Mouse (Mus musculus) G1E-ER4 (cell line): ENCODE results near the gene Znfx1. TPM values are rescaled to one million over a fixed set of nuclear protein-coding genes. Genes with fewer than 3 reads are reported as not detected.

Experiments used
- GATA1 ChIP-seq: IDR thresholded peaks from one replicate; pipeline ENCODE4 v1.8.0; 2012; ENCODE audit warnings: low read length, inconsistent platforms
- polyA plus RNA-seq: library from polyadenylated mRNA; stranded (reverse); fragments of >175 nt; gene quantifications from 2 replicates; pipeline ENCODE4 v1.2.3, GENCODE M21; 2012

The Znfx1 gene
- 2.8 and 4.0 TPM in 2 replicates for polyA plus RNA-seq

- TF ChIP-seq GATA1 = no peak
These were observed at the start of gene Znfx1 for GRCm38 (mm10) chr2:167062965-167063880. Gene Znfx1 (minus strand): TSS chr2:167063015.

GRCm38 (mm10) chr2:167112259-167112658 lies 49.4 kb upstream of the Znfx1 start:
- TF ChIP-seq GATA1 = no peak

DNA sequence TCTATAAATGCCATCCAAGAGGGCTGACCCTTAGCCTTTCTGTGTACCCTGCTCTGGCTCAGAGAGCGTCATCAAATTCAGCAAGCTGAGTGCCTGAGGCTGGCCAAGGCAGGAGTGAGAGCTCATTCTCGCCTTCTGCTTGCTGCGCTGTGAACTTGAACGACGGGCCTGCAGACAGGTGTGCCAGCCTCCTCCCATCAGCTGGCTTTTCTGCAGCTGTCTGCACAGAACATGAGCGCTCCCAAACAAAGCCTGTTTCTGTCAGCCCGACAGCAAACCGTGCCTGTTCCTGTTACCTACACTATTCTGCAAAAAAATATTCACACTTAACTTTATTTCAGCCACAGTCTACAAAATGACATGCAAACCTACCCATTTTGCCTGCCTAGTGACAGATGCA lies 46.7 kb upstream of the Znfx1 start:
- TF ChIP-seq GATA1 = no peak

DNA sequence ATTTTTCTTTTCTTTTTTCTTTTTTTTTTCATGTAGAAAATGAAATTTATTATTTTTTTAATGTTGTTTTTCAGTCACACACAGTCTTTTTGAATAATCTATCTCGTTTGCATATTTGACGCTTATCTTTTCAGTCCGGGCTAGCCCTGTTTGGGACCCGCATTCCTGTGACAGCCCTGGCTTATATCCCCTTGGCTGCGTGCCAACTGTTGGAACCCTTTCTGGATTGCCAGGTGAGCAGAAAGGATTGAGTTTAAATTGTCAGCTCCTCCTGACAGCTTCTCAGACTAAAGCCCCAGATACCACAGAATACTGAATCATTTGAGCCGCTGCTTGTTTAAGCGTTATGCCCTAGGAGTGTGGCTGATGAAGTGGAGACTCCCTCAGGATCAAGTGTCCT lies 40.7 kb upstream of the Znfx1 start:
- no peak for TF ChIP-seq GATA1

DNA sequence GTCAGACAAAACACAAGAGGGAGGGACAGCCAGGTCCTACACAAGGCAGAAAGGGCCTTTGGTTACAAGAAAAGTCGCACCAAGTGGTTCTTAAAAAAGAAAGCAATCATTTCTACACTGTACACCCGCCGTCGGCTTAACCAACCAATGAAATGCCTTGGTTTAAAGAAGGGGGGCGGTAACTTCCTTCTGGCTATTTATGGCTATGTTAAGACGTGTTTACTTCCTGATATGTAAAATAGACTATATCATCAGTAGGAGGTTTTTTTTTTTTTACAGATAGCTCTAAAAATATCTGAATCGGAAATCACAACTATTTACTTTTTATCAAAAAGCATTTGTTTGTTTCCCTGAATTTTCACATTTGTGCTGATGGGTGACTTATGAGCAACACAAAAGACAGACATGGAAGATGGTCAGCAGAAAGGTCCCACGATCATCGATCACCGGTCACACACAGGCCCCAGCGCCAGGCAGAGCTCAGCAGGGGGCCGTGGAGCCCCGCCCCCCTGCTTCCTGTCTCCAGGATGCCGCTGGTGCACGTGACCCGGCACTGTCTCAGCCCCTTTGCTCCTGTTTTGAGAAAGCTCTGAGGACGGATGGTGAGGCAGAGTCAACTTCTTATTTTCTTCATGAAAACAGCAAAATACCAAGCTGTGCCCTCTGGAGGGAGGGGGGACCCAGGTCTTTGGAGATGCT lies 39.1 kb upstream of the Znfx1 start:
- no peak for TF ChIP-seq GATA1

- no peak for TF ChIP-seq GATA1
These were observed 31.9 kb upstream of the Znfx1 start for GRCm38 (mm10) chr2:167094688-167095087.

DNA sequence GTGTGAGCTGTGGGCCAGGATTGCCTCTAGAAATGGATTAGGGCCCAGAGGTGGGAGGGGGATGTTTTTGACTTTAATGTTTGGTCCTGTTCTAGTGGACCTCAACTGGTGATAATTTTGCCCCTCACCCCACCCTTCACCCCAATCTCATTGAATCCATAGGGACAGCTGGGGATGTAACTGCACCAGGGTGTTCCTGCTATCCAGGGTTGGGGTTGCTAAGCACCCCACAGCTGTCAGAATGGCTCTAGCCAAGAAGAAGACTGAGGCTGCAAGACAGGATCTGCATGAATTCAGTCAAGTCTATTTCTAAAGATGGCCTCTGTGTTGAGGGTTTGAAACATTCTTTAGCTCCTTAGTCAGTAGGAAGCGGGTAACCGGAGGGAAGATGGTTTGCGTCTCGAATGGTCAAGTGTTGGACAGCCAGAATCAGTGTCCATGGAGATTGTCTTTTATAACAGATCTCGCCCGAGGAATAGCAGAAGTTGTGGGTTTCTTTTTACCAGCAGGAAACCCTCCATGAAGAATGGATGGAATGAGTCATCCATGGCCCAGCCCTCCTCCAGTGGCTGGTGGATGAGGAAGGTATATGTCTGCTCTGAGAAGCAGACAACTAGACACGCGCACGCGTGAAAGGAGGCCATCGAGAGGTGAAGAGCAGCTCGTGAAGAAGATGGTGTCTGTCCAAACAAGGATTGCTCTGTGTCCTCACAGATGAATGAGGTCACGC lies 30.5 kb upstream of the Znfx1 start:
- TF ChIP-seq GATA1 = no peak

- TF ChIP-seq GATA1 = no peak
These were observed 27.5 kb upstream of the Znfx1 start for GRCm38 (mm10) chr2:167090271-167090670.

DNA sequence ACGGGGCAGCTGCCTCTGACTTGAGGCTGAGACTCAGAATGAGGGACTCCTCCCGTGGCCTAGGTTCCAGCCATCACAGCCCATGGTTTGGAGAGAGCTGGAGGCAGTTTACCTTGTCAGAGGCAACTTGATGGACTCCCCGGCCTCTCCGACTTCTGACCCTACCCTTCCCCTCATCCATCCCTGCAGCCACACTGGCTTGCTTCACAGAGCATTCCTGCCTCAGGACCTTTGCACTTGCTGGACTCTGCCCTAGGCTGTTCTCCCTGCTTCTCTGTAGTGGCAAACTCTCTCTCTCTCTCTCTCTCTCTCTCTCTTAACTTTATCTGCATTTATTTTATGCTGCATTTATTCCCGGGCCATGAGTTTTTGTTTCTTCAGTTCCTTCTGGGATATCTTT lies 24.0 kb upstream of the Znfx1 start:
- no peak for TF ChIP-seq GATA1

- TF ChIP-seq GATA1 = no peak
These were observed 23.3 kb upstream of the Znfx1 start for GRCm38 (mm10) chr2:167086092-167086491.

DNA sequence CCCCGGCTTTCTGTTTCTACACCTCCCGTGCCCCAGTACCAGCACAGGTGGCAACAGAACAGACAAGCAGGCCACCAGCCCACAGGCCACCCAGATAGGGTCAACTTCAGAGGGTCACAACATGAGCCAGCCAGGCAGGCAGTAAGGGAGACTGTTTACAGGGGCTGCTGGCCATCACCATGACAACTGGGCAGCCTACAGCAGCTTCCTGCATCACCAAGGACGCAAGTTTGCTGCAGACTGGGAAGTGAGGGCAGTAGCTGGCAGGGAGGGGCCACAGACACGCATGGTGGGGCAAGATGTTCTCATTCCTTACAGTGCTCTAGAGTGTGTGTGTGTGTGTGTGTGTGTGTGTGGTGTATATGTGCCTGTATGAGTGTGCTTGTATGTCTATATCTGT lies 18.8 kb upstream of the Znfx1 start:
- no peak for TF ChIP-seq GATA1

DNA sequence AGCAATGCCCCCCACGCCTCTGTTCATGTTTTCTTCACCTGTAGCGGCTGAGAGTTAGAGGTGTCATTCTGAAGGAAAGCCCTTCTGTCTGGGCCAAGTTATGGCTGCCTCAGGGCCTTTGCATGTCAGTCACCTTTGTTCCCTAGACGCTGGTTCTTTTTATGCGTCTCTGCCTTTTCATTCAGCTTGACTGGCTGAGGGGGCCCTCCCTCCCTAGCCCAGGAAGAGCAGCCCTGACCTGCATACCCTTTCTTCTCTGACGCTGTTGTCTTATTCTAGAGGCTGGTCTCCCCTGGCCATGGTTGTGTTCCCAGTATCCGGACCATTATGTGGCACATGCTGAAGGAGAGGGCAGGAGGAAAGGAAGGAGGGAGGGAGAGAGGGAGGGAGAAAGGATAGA lies 18.3 kb upstream of the Znfx1 start:
- no peak for TF ChIP-seq GATA1

GRCm38 (mm10) chr2:167080387-167080786 lies 17.6 kb upstream of the Znfx1 start:
- TF ChIP-seq GATA1 = no peak

GRCm38 (mm10) chr2:167079535-167080257 lies 16.9 kb upstream of the Znfx1 start:
- no peak for TF ChIP-seq GATA1

DNA sequence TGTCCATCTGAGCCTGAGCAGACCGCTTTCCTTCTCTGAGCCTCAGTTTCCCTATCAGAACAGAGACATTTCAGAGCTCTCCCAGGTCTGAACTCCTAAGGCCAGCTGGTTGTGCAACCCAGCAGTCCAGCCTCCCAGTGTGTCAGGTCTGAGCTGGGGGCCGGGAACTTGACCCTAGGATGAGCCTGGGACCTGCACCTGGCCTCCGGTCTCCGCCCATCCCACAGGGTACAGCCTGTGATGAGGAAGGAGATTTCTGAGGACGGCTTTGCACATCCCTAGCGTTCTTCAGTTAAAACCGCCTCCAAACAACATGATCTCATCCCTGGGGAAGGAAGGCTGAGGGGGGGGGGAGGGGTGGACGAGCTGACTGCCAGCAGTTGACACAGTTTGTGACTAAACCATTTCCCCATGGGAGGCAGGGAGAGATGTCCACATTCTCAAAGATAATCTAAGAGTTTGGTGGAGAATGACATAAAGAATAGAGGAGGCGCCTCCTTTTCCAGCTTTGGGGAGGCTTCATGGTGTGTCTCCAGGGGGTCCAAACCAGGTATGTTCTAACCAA lies 16.2 kb upstream of the Znfx1 start:
- TF ChIP-seq GATA1 = no peak
